Mouse (Mus musculus) CD4-positive helper T cell, adult 2 months (primary cell): ENCODE results near the gene Vamp5.
A peak's percentile ranks its signal among the peaks of the same experiment; 100 is the strongest.

Experiments
- DNase-seq: peaks from one replicate; pipeline ENCODE4 v3.0.0-alpha.2; 2012; ENCODE audit warnings: low read depth, missing footprints, low spot score

The Vamp5 gene

GRCm38 (mm10) chr6:72366844-72367443 is 13.3 kb downstream of the Vamp5 start, which contains the start of gene Rnf181:
Gene Rnf181, minus strand, starts transcription at chr6:72366956.
- DNase-seq, result no peak

GRCm38 (mm10) chr6:72366304-72366703 is 14.0 kb downstream of the Vamp5 start:
- no peak for DNase-seq

- DNase-seq, result no peak
These were observed 15.3 kb downstream of the Vamp5 start for GRCm38 (mm10) chr6:72364985-72365384.

- DNase-seq, result no peak
These were observed 16.3 kb downstream of the Vamp5 start for GRCm38 (mm10) chr6:72364009-72364408.

GRCm38 (mm10) chr6:72362132-72363028 is 17.9 kb downstream of the Vamp5 start:
- peak; percentile 98 for DNase-seq

- DNase-seq, result no peak
These were observed 19.1 kb downstream of the Vamp5 start for GRCm38 (mm10) chr6:72361121-72361551.

GRCm38 (mm10) chr6:72360599-72360935 is 19.7 kb downstream of the Vamp5 start:
- no peak for DNase-seq

- no peak for DNase-seq
These were observed 20.2 kb downstream of the Vamp5 start for GRCm38 (mm10) chr6:72359891-72360598.

- no peak for DNase-seq
These were observed 20.9 kb downstream of the Vamp5 start for GRCm38 (mm10) chr6:72359343-72359742.

GRCm38 (mm10) chr6:72358086-72358764 is 22.0 kb downstream of the Vamp5 start:
- no peak for DNase-seq

- DNase-seq, result no peak
These were observed 22.8 kb downstream of the Vamp5 start for GRCm38 (mm10) chr6:72357164-72358079.

GRCm38 (mm10) chr6:72356001-72356532 is 24.2 kb downstream of the Vamp5 start:
- no peak for DNase-seq

GRCm38 (mm10) chr6:72355066-72355911 is 25.0 kb downstream of the Vamp5 start, which contains the start of gene Tmem150a:
Gene Tmem150a, plus strand, starts transcription at chr6:72355447.
- DNase-seq, result peak; percentile 44

GRCm38 (mm10) chr6:72354025-72354424 is 26.2 kb downstream of the Vamp5 start:
- no peak for DNase-seq

GRCm38 (mm10) chr6:72352636-72353405 is 27.4 kb downstream of the Vamp5 start:
- DNase-seq, result no peak

GRCm38 (mm10) chr6:72350214-72350613 is 30.1 kb downstream of the Vamp5 start:
- DNase-seq, result no peak

- DNase-seq, result no peak
These were observed 31.9 kb downstream of the Vamp5 start for GRCm38 (mm10) chr6:72348411-72348810.

- DNase-seq, result peak; percentile 85
These were observed 32.9 kb downstream of the Vamp5 start, which contains the start of gene 0610030E20Rik for GRCm38 (mm10) chr6:72347166-72347941. Gene 0610030E20Rik, plus strand, starts transcription at chr6:72347317.
